Mouse (Mus musculus) spleen, embryonic (tissue): Measurements from ENCODE around the gene Drc3.

Source experiments
- CTCF ChIA-PET: fragments of 350-600 bp; sonication (Branson Sonifier 250); formaldehyde crosslinking; loops from one replicate; lab custom pipeline; 2022; lab: Charles Lee

Gene Drc3

GRCm38 (mm10) chr11:60335771-60336170, 17.4 kb upstream of the Drc3 start:
- CTCF ChIA-PET: no interaction called here

- CTCF ChIA-PET: no interaction called here
These were observed 14.8 kb upstream of the Drc3 start for GRCm38 (mm10) chr11:60338291-60338690.

- CTCF ChIA-PET: interaction anchor here (0.7 kb wide), 1 partner anchor 71 kb away, joined by 4 read pairs; no protein-coding TSS in a partner anchor
These were observed 13.8 kb upstream of the Drc3 start for GRCm38 (mm10) chr11:60339361-60339760.

GRCm38 (mm10) chr11:60345868-60346267, 7.3 kb upstream of the Drc3 start:
- CTCF ChIA-PET: interaction anchor here (0.6 kb wide), 1 partner anchor 232 kb away, joined by 6 read pairs; no protein-coding TSS in a partner anchor

GRCm38 (mm10) chr11:60346537-60346936, 6.6 kb upstream of the Drc3 start:
- CTCF ChIA-PET: no interaction called here

- CTCF ChIA-PET: no interaction called here
These were observed 1.7 kb upstream of the Drc3 start for GRCm38 (mm10) chr11:60351388-60351787.

- CTCF ChIA-PET: no interaction called here
These were observed 1.2 kb upstream of the Drc3 start for GRCm38 (mm10) chr11:60351925-60352371.

GRCm38 (mm10) chr11:60355952-60356351, 2.8 kb downstream of the Drc3 start:
- CTCF ChIA-PET: no interaction called here

GRCm38 (mm10) chr11:60357116-60357515, 4.0 kb downstream of the Drc3 start:
- CTCF ChIA-PET: no interaction called here

GRCm38 (mm10) chr11:60358548-60358947, 5.4 kb downstream of the Drc3 start:
- CTCF ChIA-PET: interaction anchor here (0.7 kb wide), 1 partner anchor 121 kb away, joined by 3 read pairs; no protein-coding TSS in a partner anchor

- CTCF ChIA-PET: interaction anchor here (0.7 kb wide), 1 partner anchor 122 kb away, joined by 3 read pairs; no protein-coding TSS in a partner anchor
These were observed 6.0 kb downstream of the Drc3 start for GRCm38 (mm10) chr11:60359138-60359537.

GRCm38 (mm10) chr11:60359936-60360335, 6.8 kb downstream of the Drc3 start:
- CTCF ChIA-PET: no interaction called here

- CTCF ChIA-PET: no interaction called here
These were observed 7.6 kb downstream of the Drc3 start for GRCm38 (mm10) chr11:60360631-60361201.

- CTCF ChIA-PET: no interaction called here
These were observed 13.3 kb downstream of the Drc3 start for GRCm38 (mm10) chr11:60366239-60367019.

- CTCF ChIA-PET: no interaction called here
These were observed 14.1 kb downstream of the Drc3 start for GRCm38 (mm10) chr11:60367256-60367655.

GRCm38 (mm10) chr11:60368909-60369308, 15.8 kb downstream of the Drc3 start:
- CTCF ChIA-PET: no interaction called here

GRCm38 (mm10) chr11:60369448-60369847, 16.3 kb downstream of the Drc3 start:
- CTCF ChIA-PET: no interaction called here

GRCm38 (mm10) chr11:60370431-60370830, 17.3 kb downstream of the Drc3 start:
- CTCF ChIA-PET: no interaction called here

- CTCF ChIA-PET: no interaction called here
These were observed 21.4 kb downstream of the Drc3 start for GRCm38 (mm10) chr11:60374481-60374880.

- CTCF ChIA-PET: no interaction called here
These were observed 30.4 kb downstream of the Drc3 start for GRCm38 (mm10) chr11:60383518-60383917.

GRCm38 (mm10) chr11:60384762-60385421, 31.8 kb downstream of the Drc3 start:
- CTCF ChIA-PET: no interaction called here

GRCm38 (mm10) chr11:60385946-60386345, 32.8 kb downstream of the Drc3 start:
- CTCF ChIA-PET: interaction anchor here (0.7 kb wide), 1 partner anchor 23 kb away, joined by 6 read pairs; no protein-coding TSS in a partner anchor
